Mouse (Mus musculus) E14TG2a.4 (cell line): ENCODE measurements at regions not wholly inside any gene's neighbourhood (a gene's known extent, or its start where the extent isn't known, plus 50 kb on each side); places are given as distances from the start of the nearest gene placed in this dataset.

Experiments
- H3K27me3 ChIP-seq: 2 replicates; pipeline ENCODE4 v1.6.1; 2014; ENCODE audit warnings: low read length, control low read depth; ENCODE audit not compliant: insufficient read depth
- H3K36me3 ChIP-seq: 2 replicates; pipeline ENCODE4 v1.6.1; 2014; ENCODE audit warnings: low read length, control low read depth; ENCODE audit not compliant: insufficient read depth
- H3K4me1 ChIP-seq: replicated peaks from 2 replicates; pipeline ENCODE4 v1.6.1; 2014; ENCODE audit warnings: low read depth, low read length, control low read depth
- H3K4me3 ChIP-seq: replicated peaks from 2 replicates; pipeline ENCODE4 v1.5.1; 2014; ENCODE audit warnings: mild to moderate bottlenecking, low read length
- H3K9me3 ChIP-seq: 2 replicates; pipeline ENCODE4 v1.6.1; 2014; ENCODE audit warnings: low read length, control low read depth
- CTCF ChIP-seq: conservative IDR thresholded peaks from 2 replicates; pipeline ENCODE4 v1.5.1; 2014; ENCODE audit warnings: low read length
- NANOG ChIP-seq: IDR thresholded peaks from 2 replicates; pipeline ENCODE4 v1.6.1; 2014; ENCODE audit warnings: borderline replicate concordance, low read length, mixed read lengths
- POU5F1 ChIP-seq: IDR thresholded peaks from 2 replicates; pipeline ENCODE4 v1.6.1; 2014; ENCODE audit warnings: low read length, borderline replicate concordance

- Histone ChIP-seq H3K27me3 (no peaks in the 10 kb centered on the region), H3K36me3 (no peaks in the 10 kb centered on the region), H3K4me1 (peaks cover 22% of the 10 kb centered on the region), H3K9me3 (no peaks in the 10 kb centered on the region), H3K4me3 (no peak overlapping the region)
- TF ChIP-seq NANOG (no peak), POU5F1 (no peak), CTCF (no peak)
These were observed 109.1 kb downstream of the Tas2r134 start for GRCm38 (mm10) chr2:51736452-51736851.

- no peak for TF ChIP-seq POU5F1
- TF ChIP-seq CTCF, result no peak
- TF ChIP-seq NANOG, result no peak
- H3K4me3 ChIP-seq, result no peak overlapping the region
These were observed 120.5 kb downstream of the Tas2r134 start for GRCm38 (mm10) chr2:51747675-51748319.

GRCm38 (mm10) chr2:51749247-51749646 is 121.9 kb downstream of the Tas2r134 start:
- TF ChIP-seq NANOG, result no peak
- no peak for TF ChIP-seq POU5F1
- no peak overlapping the region for H3K4me3 ChIP-seq
- no peaks in the 10 kb centered on the region for H3K9me3 ChIP-seq
- H3K36me3 ChIP-seq, result no peaks in the 10 kb centered on the region
- peaks cover 29% of the 10 kb centered on the region for H3K4me1 ChIP-seq
- no peaks in the 10 kb centered on the region for H3K27me3 ChIP-seq

More at GRCm38 (mm10) chr2:51747675-51748319, 120.5 kb downstream of the Tas2r134 start:
- no peaks in the 10 kb centered on the region for H3K27me3 ChIP-seq
- H3K9me3 ChIP-seq, result no peaks in the 10 kb centered on the region
- peaks cover 14% of the 10 kb centered on the region for H3K4me1 ChIP-seq
- no peaks in the 10 kb centered on the region for H3K36me3 ChIP-seq

- no peaks in the 10 kb centered on the region for H3K9me3 ChIP-seq
- peaks cover 41% of the 10 kb centered on the region for H3K4me1 ChIP-seq
- H3K36me3 ChIP-seq, result no peaks in the 10 kb centered on the region
- no peak for TF ChIP-seq POU5F1
- no peak for TF ChIP-seq NANOG
- TF ChIP-seq CTCF, result no peak
- H3K27me3 ChIP-seq, result 0 out of 2 replicates have a peak, but pooled peaks cover 2% of the 10 kb centered on the region
- H3K4me3 ChIP-seq, result peak overlapping the region; percentile 35
These were observed 125.7 kb downstream of the Tas2r134 start for GRCm38 (mm10) chr2:51752941-51753564.

GRCm38 (mm10) chr2:51753565-51754031 is 126.3 kb downstream of the Tas2r134 start:
- TF ChIP-seq NANOG, result no peak
- TF ChIP-seq CTCF, result no peak
- TF ChIP-seq POU5F1, result no peak

GRCm38 (mm10) chr2:51757361-51757760 is 130.1 kb downstream of the Tas2r134 start:
- Histone ChIP-seq H3K36me3 (no peaks in the 10 kb centered on the region), H3K27me3 (0 out of 2 replicates have a peak, but pooled peaks cover 2% of the 10 kb centered on the region), H3K4me1 (peaks cover 31% of the 10 kb centered on the region), H3K9me3 (no peaks in the 10 kb centered on the region), H3K4me3 (no peak overlapping the region)
- TF ChIP-seq POU5F1 (no peak), CTCF (no peak), NANOG (no peak)

More at GRCm38 (mm10) chr2:51753565-51754031, 126.3 kb downstream of the Tas2r134 start:
- H3K36me3 ChIP-seq, result no peaks in the 10 kb centered on the region
- peaks cover 41% of the 10 kb centered on the region for H3K4me1 ChIP-seq
- no peaks in the 10 kb centered on the region for H3K9me3 ChIP-seq
- 0 out of 2 replicates have a peak, but pooled peaks cover 2% of the 10 kb centered on the region for H3K27me3 ChIP-seq
- peak overlapping the region; percentile 39 for H3K4me3 ChIP-seq

GRCm38 (mm10) chr2:51758093-51758492 is 130.8 kb downstream of the Tas2r134 start:
- peaks cover 23% of the 10 kb centered on the region for H3K4me1 ChIP-seq
- TF ChIP-seq POU5F1 (no peak), CTCF (no peak), NANOG (no peak)
- no peaks in the 10 kb centered on the region for H3K9me3 ChIP-seq
- H3K4me3 ChIP-seq, result no peak overlapping the region
- H3K36me3 ChIP-seq, result no peaks in the 10 kb centered on the region
- H3K27me3 ChIP-seq, result 0 out of 2 replicates have a peak, but pooled peaks cover 2% of the 10 kb centered on the region

- Histone ChIP-seq H3K27me3 (no peaks in the 10 kb centered on the region), H3K4me3 (no peak overlapping the region), H3K4me1 (no peaks in the 10 kb centered on the region), H3K36me3 (no peaks in the 10 kb centered on the region), H3K9me3 (no peaks in the 10 kb centered on the region)
- TF ChIP-seq CTCF, result no peak
- TF ChIP-seq POU5F1, result no peak
- no peak for TF ChIP-seq NANOG
These were observed 135.6 kb downstream of the Tas2r134 start for GRCm38 (mm10) chr2:51762866-51763265.
